Mouse (Mus musculus) cerebellum, postnatal 36 days (tissue): ENCODE data around the gene Mllt10.

Source experiments
- DNase-seq, 2 experiments: peaks; one replicate each; pipeline ENCODE4 v3.0.0; 2021 to 2022; ENCODE audit warnings: mixed read lengths in 2 of 2

Gene Mllt10

GRCm38 (mm10) chr2:18094319-18094718 lies 39.3 kb downstream of the Mllt10 start:
- no peak for DNase-seq

- DNase-seq, result no peak
Observed at GRCm38 (mm10) chr2:18095804-18096203, 40.8 kb downstream of the Mllt10 start.

GRCm38 (mm10) chr2:18100914-18101313 lies 45.9 kb downstream of the Mllt10 start:
- DNase-seq, result no peak

- no peak for DNase-seq
Observed at GRCm38 (mm10) chr2:18107561-18107960, 52.5 kb downstream of the Mllt10 start.

- DNase-seq, result no peak
Observed at GRCm38 (mm10) chr2:18108214-18108613, 53.2 kb downstream of the Mllt10 start.

- DNase-seq, result no peak
Observed at GRCm38 (mm10) chr2:18111411-18111810, 56.4 kb downstream of the Mllt10 start.

GRCm38 (mm10) chr2:18116432-18116831 lies 61.4 kb downstream of the Mllt10 start:
- no peak for DNase-seq

- no peak for DNase-seq
Observed at GRCm38 (mm10) chr2:18138131-18138530, 83.1 kb downstream of the Mllt10 start.

- DNase-seq, result no peak
Observed at GRCm38 (mm10) chr2:18139646-18140045, 84.6 kb downstream of the Mllt10 start.

GRCm38 (mm10) chr2:18156131-18156530 lies 101.1 kb downstream of the Mllt10 start:
- DNase-seq, result no peak

- DNase-seq, result no peak
Observed at GRCm38 (mm10) chr2:18159426-18159825, 104.4 kb downstream of the Mllt10 start.

GRCm38 (mm10) chr2:18160992-18161391 lies 106.0 kb downstream of the Mllt10 start:
- DNase-seq, result no peak

GRCm38 (mm10) chr2:18165511-18165910 lies 110.5 kb downstream of the Mllt10 start:
- no peak for DNase-seq

GRCm38 (mm10) chr2:18169174-18169948 lies 114.3 kb downstream of the Mllt10 start:
- DNase-seq, result no peak

- DNase-seq, result no peak
Observed at GRCm38 (mm10) chr2:18175234-18175633, 120.2 kb downstream of the Mllt10 start.

- DNase-seq, result no peak
Observed at GRCm38 (mm10) chr2:18176235-18176634, 121.2 kb downstream of the Mllt10 start.

- DNase-seq, result no peak
Observed at GRCm38 (mm10) chr2:18180323-18180722, 125.3 kb downstream of the Mllt10 start.

- no peak for DNase-seq
Observed at GRCm38 (mm10) chr2:18181631-18182030, 126.6 kb downstream of the Mllt10 start.

GRCm38 (mm10) chr2:18183079-18183478 lies 128.0 kb downstream of the Mllt10 start:
- no peak for DNase-seq

GRCm38 (mm10) chr2:18188367-18188766 lies 133.3 kb downstream of the Mllt10 start:
- DNase-seq, result no peak

GRCm38 (mm10) chr2:18195285-18195684 lies 140.2 kb downstream of the Mllt10 start:
- DNase-seq, result no peak

GRCm38 (mm10) chr2:18195691-18196396 lies 140.8 kb downstream of the Mllt10 start:
- DNase-seq, result no peak

- DNase-seq, result no peak
Observed at GRCm38 (mm10) chr2:18201820-18202462, 146.9 kb downstream of the Mllt10 start.

GRCm38 (mm10) chr2:18202923-18203322 lies 147.9 kb downstream of the Mllt10 start:
- DNase-seq, result no peak
